Mouse (Mus musculus) granulocyte monocyte progenitor cell, adult 5-6 weeks (primary cell): ENCODE data around the gene Tmem200c. TPM values are rescaled to one million over a fixed set of nuclear protein-coding genes. Genes with fewer than 3 reads are reported as not detected.

Experiments
- ATAC-seq: replicated peaks from 2 replicates; pipeline ENCODE4 v1.8.0; 2016; ENCODE audit warnings: mild to moderate bottlenecking, moderate TSS enrichment, inconsistent platforms; ENCODE audit not compliant: poor library complexity, severe bottlenecking
- total RNA-seq, 2 experiments: library from RNA; stranded (forward) in 1 of 2; stranded (reverse) in 1 of 2; fragments of 200-712, 200-1000 nt in 1 of 2; fragments of >200 nt in 1 of 2; fragmentation: Nextera tagmentation in 1 of 2; gene quantifications; 2 replicates each; pipeline ENCODE4 v1.2.3; 2014 to 2017

The Tmem200c gene
- not detected in 2 replicates for total RNA-seq (2014; fragmentation: Nextera tagmentation)
- total RNA-seq (2017) = not detected in 2 replicates

- ATAC-seq = no peak
Measured at GRCm38 (mm10) chr17:68826323-68826722, at the start of gene Tmem200c. TSS of gene Tmem200c (plus strand) at chr17:68826623.

DNA sequence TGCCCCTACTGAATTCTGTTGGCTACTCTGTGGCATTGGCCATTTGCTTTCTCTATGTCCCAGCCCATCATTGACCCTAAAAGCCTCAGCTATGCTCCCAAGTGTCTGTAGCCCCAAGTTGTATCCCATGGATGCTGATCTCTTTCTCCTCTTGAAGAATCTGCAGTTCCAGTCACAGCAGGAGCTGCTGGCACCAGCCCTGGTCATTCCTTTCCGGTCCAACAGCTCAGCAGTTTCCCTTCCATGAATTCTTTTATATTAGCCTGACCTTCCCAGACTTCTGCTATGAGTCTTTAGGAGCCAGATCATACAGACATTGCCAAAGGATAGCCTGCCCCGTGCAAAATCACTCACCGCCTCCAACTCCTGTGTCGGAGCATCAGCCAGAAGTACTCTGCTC, 32.7 kb upstream of the Tmem200c start:
- no peak for ATAC-seq

DNA sequence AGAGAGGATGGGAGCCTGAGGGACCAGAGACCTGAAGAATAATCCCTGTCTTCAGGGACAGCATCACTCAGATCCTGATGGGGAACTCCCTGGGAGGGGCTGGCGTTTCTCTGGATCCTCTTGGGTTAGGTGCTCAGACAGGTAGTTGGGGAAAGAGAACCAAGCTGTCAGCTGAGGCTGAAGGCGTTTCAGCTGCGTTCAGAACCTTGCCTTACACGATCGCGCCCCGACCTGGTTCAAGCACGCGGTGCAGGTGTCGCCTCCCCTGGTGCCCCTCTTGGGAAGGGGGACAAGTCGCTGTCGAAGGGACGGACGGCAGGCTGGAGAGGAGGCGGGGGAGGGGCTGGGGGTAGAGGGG, 10.2 kb downstream of the Tmem200c start:
- no peak for ATAC-seq

DNA sequence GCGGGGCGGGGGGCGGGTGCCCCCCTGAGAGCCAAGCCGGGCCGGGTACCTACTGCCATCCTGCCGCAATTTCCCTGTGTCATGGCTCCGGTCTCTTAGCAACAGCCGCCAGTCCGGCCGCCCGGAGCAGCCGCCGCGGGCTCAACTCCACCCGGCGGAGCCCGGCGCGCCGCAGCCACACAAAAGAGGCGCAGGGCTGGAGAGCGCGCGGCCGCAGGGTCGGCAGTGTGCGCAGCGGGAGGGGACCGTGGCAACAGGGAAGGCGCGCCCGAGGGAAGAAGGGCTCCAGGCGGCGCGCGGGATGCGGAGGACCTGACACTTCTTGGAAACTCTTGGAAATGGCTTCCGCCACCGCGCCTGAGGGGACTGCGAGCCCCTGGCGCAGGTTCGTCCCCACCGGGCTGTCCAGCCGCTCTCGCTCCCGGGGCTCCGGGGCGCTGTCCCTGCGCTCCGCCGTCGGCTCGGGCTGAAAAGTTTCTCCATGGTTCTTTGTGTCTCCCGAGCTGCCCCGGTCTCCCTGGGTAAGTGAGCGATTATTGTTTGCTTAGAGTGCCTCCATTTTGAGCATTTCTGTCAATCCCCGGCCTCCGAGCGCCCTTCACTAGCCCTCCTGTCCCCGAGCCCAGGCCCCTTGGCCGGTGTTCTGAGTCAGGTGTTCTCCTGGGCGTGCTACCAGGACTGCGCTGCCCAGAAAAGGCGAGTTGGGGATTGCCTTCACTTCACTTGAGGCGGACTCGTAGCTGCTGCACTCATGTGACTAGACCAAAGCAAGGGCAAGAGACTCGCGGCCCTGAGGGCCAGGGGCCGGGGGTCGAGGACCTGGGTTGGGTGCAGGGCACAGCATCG, 10.8 kb downstream of the Tmem200c start:
- ATAC-seq = peak; percentile 24

DNA sequence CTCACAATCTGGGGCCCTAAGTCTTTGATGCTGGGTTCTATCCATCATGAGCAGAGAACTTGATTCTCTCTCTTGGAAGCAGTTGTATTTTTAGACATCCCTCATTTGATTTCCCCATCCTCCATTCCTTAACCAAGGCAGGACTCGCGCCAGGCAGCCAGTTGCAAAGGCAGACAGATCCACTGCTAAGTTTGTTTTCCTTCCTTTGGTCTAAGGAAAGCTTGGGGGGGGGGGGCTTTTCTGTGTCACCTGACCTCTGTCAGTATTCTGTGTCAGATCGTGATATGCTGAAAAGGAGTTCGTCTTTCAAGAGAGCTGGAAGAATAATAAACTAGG, 11.4 kb downstream of the Tmem200c start:
- ATAC-seq = no peak

DNA sequence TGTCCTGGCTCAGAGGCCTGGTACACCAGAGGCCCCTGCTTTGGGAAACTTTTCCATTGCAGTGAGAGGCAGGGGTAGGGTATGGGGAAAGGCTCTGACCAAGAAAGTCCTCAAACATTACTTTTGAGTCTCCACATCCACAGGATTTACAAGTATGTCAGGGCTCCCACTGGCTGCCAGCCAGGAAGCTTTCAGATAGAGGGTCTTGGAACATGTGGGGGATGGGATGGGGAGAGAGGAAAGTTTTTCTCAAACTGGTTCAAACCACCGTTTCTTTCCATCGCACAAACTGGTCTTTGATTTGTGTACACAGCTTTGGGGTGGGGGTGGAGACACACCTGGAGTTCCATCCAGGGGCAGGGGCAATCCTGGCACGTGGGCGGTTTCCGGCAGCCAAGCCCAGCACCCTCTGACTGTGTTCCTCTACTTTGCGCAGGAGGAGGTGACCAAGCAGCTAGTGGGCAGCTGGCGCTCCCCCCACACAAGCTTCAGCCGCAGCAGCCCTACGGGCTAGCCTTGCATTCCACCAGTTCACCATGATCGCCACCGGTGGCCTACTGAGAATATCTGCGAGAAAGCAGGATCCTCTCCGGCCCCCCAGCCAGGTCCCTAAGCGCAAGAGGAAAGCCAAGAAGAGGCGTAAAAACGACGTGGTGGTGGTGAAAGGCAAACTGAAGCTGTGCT, 13.6 kb downstream of the Tmem200c start:
- ATAC-seq = no peak

- ATAC-seq = no peak
Measured at GRCm38 (mm10) chr17:68840572-68840939, 14.1 kb downstream of the Tmem200c start.

- ATAC-seq = peak; percentile 57
Measured at GRCm38 (mm10) chr17:68841097-68841891, 14.9 kb downstream of the Tmem200c start.

DNA sequence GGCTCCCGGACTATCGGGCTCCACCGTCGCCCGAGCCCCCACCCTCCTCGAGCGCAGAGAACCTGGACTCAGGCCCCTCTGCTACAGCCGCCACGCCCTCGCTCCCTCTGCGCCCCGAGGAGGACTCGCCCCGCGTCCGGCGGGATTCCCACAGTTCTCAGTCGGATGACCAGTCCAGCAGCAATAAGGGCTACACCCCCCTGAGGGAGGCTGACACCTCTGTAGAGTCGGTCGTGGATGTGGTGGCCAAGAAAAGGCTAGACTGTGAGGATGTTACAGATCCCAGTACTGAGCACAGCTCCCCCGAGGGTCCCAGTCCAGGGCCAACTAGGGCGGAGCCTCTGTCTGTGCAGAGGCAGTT, 15.4 kb downstream of the Tmem200c start:
- no peak for ATAC-seq

GRCm38 (mm10) chr17:68845931-68846330, 19.5 kb downstream of the Tmem200c start:
- no peak for ATAC-seq

- no peak for ATAC-seq
Measured at GRCm38 (mm10) chr17:68848739-68849138, 22.3 kb downstream of the Tmem200c start.

DNA sequence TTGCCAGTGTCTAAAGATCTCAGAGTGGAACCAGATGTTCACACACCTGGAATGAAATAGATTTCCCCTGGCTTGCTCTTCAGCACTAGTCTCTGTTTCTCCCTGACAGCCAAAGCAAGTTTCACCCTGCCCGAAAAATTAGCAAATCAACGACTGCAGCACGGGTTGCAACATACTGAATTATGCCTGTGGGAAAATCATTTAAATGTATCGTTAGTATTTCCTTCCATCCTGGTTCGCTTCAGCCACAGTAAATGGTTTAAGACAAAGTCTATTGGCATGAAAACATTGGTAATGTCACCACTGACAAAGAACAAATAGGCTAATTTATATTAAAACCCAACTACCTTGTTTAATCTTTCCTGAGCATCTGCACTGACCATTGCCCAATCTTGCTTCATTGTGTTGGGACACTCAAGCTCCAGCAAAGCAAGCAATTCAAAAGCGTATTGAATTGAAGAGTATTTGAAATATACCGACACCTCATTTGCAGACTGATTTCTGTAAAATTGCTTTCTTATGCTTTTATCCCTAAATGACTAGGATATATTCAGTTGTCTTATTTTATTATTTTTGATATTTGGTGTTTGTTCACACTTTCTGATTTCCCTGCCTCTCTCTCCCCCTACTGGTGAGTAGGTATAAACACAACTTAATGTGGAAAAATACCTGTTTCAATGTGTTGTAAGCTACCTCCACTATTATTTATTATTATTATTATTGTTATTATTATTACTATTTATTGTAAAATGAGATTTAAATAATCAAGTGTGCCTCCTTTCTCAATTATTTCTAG, 25.9 kb downstream of the Tmem200c start:
- no peak for ATAC-seq

DNA sequence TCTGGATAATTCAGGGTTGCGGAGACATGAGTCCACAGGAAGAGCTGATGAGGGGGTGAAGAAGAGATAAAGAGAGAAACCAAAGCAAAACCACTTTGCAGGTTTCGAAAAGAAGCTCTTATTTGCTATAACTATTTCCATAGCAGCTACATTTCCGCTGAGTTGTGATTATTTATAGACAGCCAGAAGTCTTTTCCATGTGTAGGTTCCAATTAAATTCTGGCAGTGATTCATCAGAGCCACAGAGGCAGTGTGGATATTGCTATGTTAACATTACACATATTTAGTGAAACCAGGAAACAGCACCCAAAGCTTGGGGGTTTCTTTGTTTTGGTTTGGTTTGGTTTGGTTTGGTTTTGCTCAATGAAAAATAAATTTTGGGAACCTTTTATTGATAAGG, 37.8 kb downstream of the Tmem200c start:
- ATAC-seq = no peak

DNA sequence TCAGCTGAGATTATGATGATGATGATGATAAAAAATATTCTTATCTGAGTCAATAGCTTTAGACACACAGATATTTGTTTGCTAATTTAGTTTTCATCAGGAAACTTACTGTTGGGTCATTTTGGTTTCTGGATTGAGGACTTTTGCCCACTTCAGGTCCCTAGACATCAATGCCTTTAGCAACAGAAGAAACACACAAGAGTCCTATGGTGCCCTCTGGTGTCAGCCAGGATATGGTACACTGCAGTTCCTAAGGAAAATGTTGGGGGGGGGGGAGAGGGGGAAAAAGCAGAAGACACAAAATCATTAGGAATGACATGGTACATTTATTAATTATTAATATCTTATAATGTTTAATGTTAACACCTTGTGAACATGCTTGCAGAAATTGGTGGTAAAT, 42.0 kb downstream of the Tmem200c start:
- no peak for ATAC-seq

- ATAC-seq = no peak
Measured at GRCm38 (mm10) chr17:68874021-68874420, 47.6 kb downstream of the Tmem200c start.

GRCm38 (mm10) chr17:68875251-68875650, 48.8 kb downstream of the Tmem200c start:
- no peak for ATAC-seq

GRCm38 (mm10) chr17:68875917-68876495, 49.6 kb downstream of the Tmem200c start:
- ATAC-seq = no peak

GRCm38 (mm10) chr17:68881725-68882524, 55.5 kb downstream of the Tmem200c start:
- no peak for ATAC-seq

DNA sequence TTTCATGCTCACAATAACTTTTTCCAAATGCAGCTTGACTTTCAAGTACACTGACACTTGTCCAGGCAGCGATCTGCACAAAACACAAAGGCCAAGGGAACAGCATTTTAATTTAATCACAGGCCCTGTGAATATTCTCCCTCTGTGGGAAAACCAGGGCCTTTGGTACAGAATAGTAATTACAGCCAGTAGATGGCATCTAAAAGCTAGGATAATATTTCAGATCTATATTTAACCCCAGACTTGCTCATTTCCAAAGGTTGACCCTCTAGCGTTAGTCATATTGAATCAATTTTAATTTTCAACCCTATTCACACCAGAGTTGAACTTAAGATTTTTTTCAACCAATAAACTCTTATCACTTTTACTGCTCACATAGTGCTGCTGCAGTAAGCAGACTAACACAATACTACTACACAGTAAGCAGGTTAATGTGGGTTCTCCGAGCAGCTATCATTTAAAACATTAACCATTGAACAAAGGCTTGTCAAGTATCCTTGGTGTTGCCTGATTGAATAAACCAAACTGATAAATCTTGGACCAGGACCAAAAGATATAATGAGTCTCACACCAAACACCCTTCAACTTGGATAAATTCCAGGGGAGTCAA, 57.2 kb downstream of the Tmem200c start:
- no peak for ATAC-seq
